Mouse (Mus musculus): Measurements from ENCODE around the gene Gpr171.

- TF ChIP-seq MAFK (IDR thresholded peaks at IDR 0.05; ENCODE audit: insufficient read depth, low read depth, low read length) (no peak), ZC3H11A (IDR thresholded peaks at IDR 0.05; ENCODE audit: borderline replicate concordance, low read depth, low read length) (no peak), ZNF384 (IDR thresholded peaks at IDR 0.05; ENCODE audit: low read depth, low read length) (no peak)
These were observed 30.3 kb upstream of the Gpr171 start for GRCm38 (mm10) chr3:59131966-59132365.

All from ES-E14 (cell line).